Mouse (Mus musculus): ENCODE data around the gene Ftcd. TPM values are rescaled to one million over a fixed set of nuclear protein-coding genes. Genes with fewer than 3 reads are reported as not detected.

Ftcd gene
- not detected for polyA plus RNA-seq (2014; fragmentation: Illumina TruSeq; extraction: RNeasy Lipid Tissue Mini Kit (QIAGEN cat#74804); ENCODE audit: low read depth, low replicate concordance)

GRCm38 (mm10) chr10:76575374-76575773 lies at the start of gene Ftcd:
TSS of gene Ftcd (plus strand) at chr10:76575648.

GRCm38 (mm10) chr10:76531375-76531774 lies 44.1 kb upstream of the Ftcd start, which contains the start of gene Lss:
TSS of gene Lss (plus strand) at chr10:76531588.

GRCm38 (mm10) chr10:76561972-76562371 lies 13.5 kb upstream of the Ftcd start, which contains the start of gene Spatc1l:
TSS of gene Spatc1l (plus strand) at chr10:76562272.

DNA sequence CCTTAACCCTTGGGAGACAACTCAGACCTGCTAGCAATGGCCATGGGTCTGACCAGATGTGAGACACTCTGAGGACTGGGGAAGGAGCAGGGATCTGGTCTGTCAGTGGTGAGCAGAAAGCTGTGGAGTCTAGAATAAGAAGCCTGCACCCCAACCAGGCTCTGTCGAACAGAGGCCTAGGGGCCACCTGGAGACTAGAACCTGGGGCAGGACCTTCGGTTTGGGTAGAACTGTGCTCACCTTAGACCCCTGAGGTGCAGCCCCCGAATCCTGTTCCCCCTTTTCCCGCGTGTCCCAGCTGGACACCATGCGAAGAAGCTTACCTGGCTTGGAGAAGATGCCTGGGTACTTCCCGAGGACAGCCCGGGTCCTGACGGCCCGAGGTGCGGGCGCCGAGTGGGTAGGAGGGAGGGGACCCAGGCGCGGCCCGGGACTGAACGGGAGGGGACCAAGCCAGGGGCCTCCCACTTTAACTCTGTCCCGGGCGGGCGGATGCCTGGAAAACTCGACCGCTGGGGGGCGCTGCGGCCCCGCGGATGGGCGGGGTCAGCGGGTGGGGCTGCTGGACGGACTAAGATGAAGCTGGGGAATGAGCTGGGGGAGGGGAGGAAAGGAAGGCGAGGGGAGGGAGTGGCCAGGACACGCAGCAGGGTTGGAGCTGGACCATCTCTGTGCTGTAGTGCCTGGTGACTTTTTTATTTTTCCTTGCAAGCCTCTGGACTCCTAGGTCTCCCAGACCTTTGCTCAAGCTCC lies 47.7 kb downstream of the Ftcd start, which contains the start of gene Col6a2:
Col6a2 (minus strand) TSS at position 703 of the 753 bp plus-strand sequence.

Other genes with a start within 250 kb of the Ftcd start
- gene Dip2a, start 230.4 kb upstream of the Ftcd start, polyA plus RNA-seq (2014; fragmentation: Illumina TruSeq; extraction: RNeasy Lipid Tissue Mini Kit (QIAGEN cat#74804); ENCODE audit: low read depth, low replicate concordance): 5.0 TPM
- gene AC141477.1, start 135.2 kb upstream of the Ftcd start, polyA plus RNA-seq (2014; fragmentation: Illumina TruSeq; extraction: RNeasy Lipid Tissue Mini Kit (QIAGEN cat#74804); ENCODE audit: low read depth, low replicate concordance): not detected
- gene Pcnt, start 132.9 kb upstream of the Ftcd start, polyA plus RNA-seq (2014; fragmentation: Illumina TruSeq; extraction: RNeasy Lipid Tissue Mini Kit (QIAGEN cat#74804); ENCODE audit: low read depth, low replicate concordance): 30.6 TPM
- not detected for gene 2610028H24Rik, start 126.6 kb upstream of the Ftcd start, polyA plus RNA-seq (2014; fragmentation: Illumina TruSeq; extraction: RNeasy Lipid Tissue Mini Kit (QIAGEN cat#74804); ENCODE audit: low read depth, low replicate concordance)
- gene Mcm3ap, start 106.7 kb upstream of the Ftcd start, polyA plus RNA-seq (2014; fragmentation: Illumina TruSeq; extraction: RNeasy Lipid Tissue Mini Kit (QIAGEN cat#74804); ENCODE audit: low read depth, low replicate concordance): 9.8 TPM
- gene Ybey, start 106.5 kb upstream of the Ftcd start, polyA plus RNA-seq (2014; fragmentation: Illumina TruSeq; extraction: RNeasy Lipid Tissue Mini Kit (QIAGEN cat#74804); ENCODE audit: low read depth, low replicate concordance): 0.74 TPM
- gene Lss, start 44.1 kb upstream of the Ftcd start, polyA plus RNA-seq (2014; fragmentation: Illumina TruSeq; extraction: RNeasy Lipid Tissue Mini Kit (QIAGEN cat#74804); ENCODE audit: low read depth, low replicate concordance): 4.6 TPM
- gene Spatc1l, start 13.4 kb upstream of the Ftcd start, polyA plus RNA-seq (2014; fragmentation: Illumina TruSeq; extraction: RNeasy Lipid Tissue Mini Kit (QIAGEN cat#74804); ENCODE audit: low read depth, low replicate concordance): 2.9 TPM
- gene Col6a2, start 48.0 kb downstream of the Ftcd start, polyA plus RNA-seq (2014; fragmentation: Illumina TruSeq; extraction: RNeasy Lipid Tissue Mini Kit (QIAGEN cat#74804); ENCODE audit: low read depth, low replicate concordance): 0.48 TPM
- gene Col6a1, start 150.5 kb downstream of the Ftcd start, polyA plus RNA-seq (2014; fragmentation: Illumina TruSeq; extraction: RNeasy Lipid Tissue Mini Kit (QIAGEN cat#74804); ENCODE audit: low read depth, low replicate concordance): 2.1 TPM

All from testis, adult 10 weeks (tissue).